8 mouse cellular contexts compared by ENCODE assay signal in the genomic region with DNA sequence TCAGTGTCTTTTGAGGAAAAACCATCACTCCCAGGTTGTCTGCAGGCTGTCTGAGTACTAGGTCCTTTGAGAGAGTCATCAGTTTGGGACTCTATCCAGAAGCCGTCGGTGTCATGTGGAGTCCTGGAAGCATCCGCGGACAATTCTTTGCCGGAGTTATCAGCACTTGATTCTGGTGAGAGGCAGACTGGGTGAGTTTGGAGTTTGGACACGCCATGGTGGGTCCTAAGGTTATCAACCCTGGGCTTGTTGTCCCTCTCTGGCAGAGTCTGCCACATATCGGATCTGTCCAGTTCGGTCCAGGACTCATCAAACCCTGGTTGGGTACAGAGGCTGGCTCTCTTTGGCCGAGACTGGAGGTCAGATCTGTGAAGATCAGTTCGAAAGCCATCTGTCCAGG. TPM values are rescaled to one million over a fixed set of nuclear protein-coding genes. Genes with fewer than 3 reads are reported as not detected.
DNase-seq lines count a peak whose midpoint lies in the region; ATAC-seq and TF ChIP-seq lines count a peak whose summit lies in the region.

No protein-coding gene starts in this region.

- intact Hi-C loops in heart, adult 2 months (cut with DNase I): loop anchor here (1.0 to 5.0 kb wide), 2 partner anchors 32 to 70 kb away; a partner anchor contains a TSS

- H3K4me2 ChIP-seq in intestine, embryonic 14.5 days (ENCODE audit: low read length): peak overlapping the region; percentile 77
- peak overlapping the region; percentile 93 for H3K4me2 ChIP-seq in midbrain, embryonic 14.5 days (ENCODE audit: low read length)

- TF ChIP-seq POLR2A in heart, adult 2 months (IDR thresholded peaks at IDR 0.05; ENCODE audit: insufficient read depth, low read depth, low read length): no peak
- TF ChIP-seq POLR2A in ES-Bruce4 (IDR thresholded peaks at IDR 0.05; ENCODE audit: insufficient read depth, low read length): no peak
- no peak for TF ChIP-seq POLR2A in cortical plate, adult 2 months (IDR thresholded peaks at IDR 0.05; ENCODE audit: extremely low read depth, insufficient read depth, low read length)

- H3K27ac ChIP-seq in heart, adult 2 months: peak overlapping the region; percentile 95
- no peak overlapping the region for H3K27ac ChIP-seq in ES-Bruce4 (ENCODE audit: insufficient read depth, low read length)
- peak overlapping the region; percentile 63; the same call in 1 of the 2 replicates for H3K27ac ChIP-seq in cortical plate, adult 2 months (ENCODE audit: insufficient read depth, low read length)
- peak overlapping the region; percentile 85 for H3K27ac ChIP-seq in intestine, embryonic 14.5 days (ENCODE audit: low read depth)
- peak overlapping the region; percentile 75; the same call in 1 of the 2 replicates for H3K27ac ChIP-seq in midbrain, embryonic 14.5 days (replicated peaks; ENCODE audit: low read depth, low read length)

- no peak for TF ChIP-seq CTCF in heart, adult 2 months (IDR thresholded peaks at IDR 0.05)
- no peak for TF ChIP-seq CTCF in ES-Bruce4 (IDR thresholded peaks at IDR 0.05; ENCODE audit: low read depth, low read length)
- no peak for TF ChIP-seq CTCF in cortical plate, adult 2 months (IDR thresholded peaks at IDR 0.05; ENCODE audit: extremely low read depth, insufficient read depth, low read length)

- no peak for TF ChIP-seq EP300 in heart, adult 2 months (IDR thresholded peaks at IDR 0.05; ENCODE audit: insufficient read depth, low read depth, low read length)
- TF ChIP-seq EP300 in ES-Bruce4 (IDR thresholded peaks at IDR 0.05; ENCODE audit: insufficient read depth, low read depth, low read length): no peak

- 5% methylated on average over 10 of the region's 10 CpGs for whole genome bisulfite sequencing in heart, adult 2 months
- 3% methylated on average over 10 of the region's 10 CpGs for WGBS in intestine, embryonic 14.5 days
- 3% methylated on average over 10 of the region's 10 CpGs for WGBS in midbrain, embryonic 14.5 days

- no peak for DNase-seq in heart, adult 2 months
- no peak for DNase-seq in heart, adult 18-20 months
- DNase-seq in intestine, embryonic 14.5 days (ENCODE audit: low spot score): no peak
- DNase-seq in midbrain, embryonic 14.5 days: peak; percentile 11
- no peak for DNase-seq in embryo, embryonic 10 days (ENCODE audit: low spot score)
- no peak for DNase-seq in urinary bladder, postnatal 10 days (ENCODE audit: low spot score)

- H3K9ac ChIP-seq in heart, adult 2 months (ENCODE audit: low read depth, low read length): peak overlapping the region; percentile 84
- peak overlapping the region; percentile 77 for H3K9ac ChIP-seq in ES-Bruce4 (ENCODE audit: low read depth, poor library complexity, severe bottlenecking)
- H3K9ac ChIP-seq in intestine, embryonic 14.5 days (ENCODE audit: low read length): peak overlapping the region; percentile 85
- H3K9ac ChIP-seq in midbrain, embryonic 14.5 days (replicated peaks; ENCODE audit: low read length): peak overlapping the region; percentile 76

- H3K36me3 ChIP-seq in heart, adult 2 months (ENCODE audit: control insufficient read depth, insufficient read depth, low read length): no peaks in the 10 kb centered on the region
- no peaks in the 10 kb centered on the region for H3K36me3 ChIP-seq in ES-Bruce4 (ENCODE audit: control insufficient read depth, insufficient read depth, low read length, poor library complexity, severe bottlenecking)
- H3K36me3 ChIP-seq in intestine, embryonic 14.5 days (ENCODE audit: control insufficient read depth, insufficient read depth, low read length): no peaks in the 10 kb centered on the region
- peaks cover 3% of the 10 kb centered on the region; the same call in 1 of the 2 replicates for H3K36me3 ChIP-seq in midbrain, embryonic 14.5 days (ENCODE audit: control insufficient read depth, insufficient read depth, low read length)

- H3K79me2 ChIP-seq in heart, adult 2 months (replicated peaks; ENCODE audit: control insufficient read depth, insufficient read depth, low read length): peaks cover 3% of the 10 kb centered on the region; the same call in 1 of the 2 replicates

- H3K9me3 ChIP-seq in ES-Bruce4 (replicated peaks; ENCODE audit: control insufficient read depth, insufficient read depth, low read length, poor library complexity, severe bottlenecking): no peaks in the 10 kb centered on the region
- H3K9me3 ChIP-seq in intestine, embryonic 14.5 days (ENCODE audit: control insufficient read depth, low read length): no peaks in the 10 kb centered on the region
- no peaks in the 10 kb centered on the region for H3K9me3 ChIP-seq in midbrain, embryonic 14.5 days (ENCODE audit: control insufficient read depth, low read length)

- ATAC-seq in intestine, embryonic 14.5 days (replicated peaks; ENCODE audit: low FRiP score, low TSS enrichment, low read depth): 0 out of 2 replicates have a peak, but pooled peaks have one; percentile 0
- ATAC-seq in midbrain, embryonic 14.5 days (ENCODE audit: low FRiP score, low TSS enrichment): no peak; the same call in 1 of the 2 replicates

- peak overlapping the region; percentile 71 for H3K4me3 ChIP-seq in heart, adult 2 months
- peak overlapping the region; percentile 73 for H3K4me3 ChIP-seq in ES-Bruce4 (ENCODE audit: low read depth, low read length)
- peak overlapping the region; percentile 41 for H3K4me3 ChIP-seq in cortical plate, adult 2 months (ENCODE audit: insufficient read depth, low read length)
- H3K4me3 ChIP-seq in intestine, embryonic 14.5 days (ENCODE audit: low read depth, low read length): peak overlapping the region; percentile 84
- peak overlapping the region; percentile 55 for H3K4me3 ChIP-seq in midbrain, embryonic 14.5 days (replicated peaks; ENCODE audit: low read depth, low read length)

- peaks cover 21% of the 10 kb centered on the region for H3K4me1 ChIP-seq in heart, adult 2 months (ENCODE audit: control insufficient read depth, insufficient read depth, low read length)
- H3K4me1 ChIP-seq in ES-Bruce4 (ENCODE audit: control insufficient read depth, insufficient read depth, low read length): peaks cover 7% of the 10 kb centered on the region
- peaks cover 9% of the 10 kb centered on the region for H3K4me1 ChIP-seq in cortical plate, adult 2 months (ENCODE audit: control insufficient read depth, insufficient read depth, low read length)
- H3K4me1 ChIP-seq in intestine, embryonic 14.5 days (replicated peaks; ENCODE audit: control insufficient read depth, insufficient read depth, low read length): peaks cover 46% of the 10 kb centered on the region
- peaks cover 46% of the 10 kb centered on the region for H3K4me1 ChIP-seq in midbrain, embryonic 14.5 days (ENCODE audit: control insufficient read depth, insufficient read depth, low read length)

- no peaks in the 10 kb centered on the region for H3K27me3 ChIP-seq in heart, adult 2 months (ENCODE audit: control insufficient read depth, insufficient read depth, low read length)
- H3K27me3 ChIP-seq in ES-Bruce4 (ENCODE audit: control insufficient read depth, insufficient read depth, low read length, poor library complexity, severe bottlenecking): no peaks in the 10 kb centered on the region
- H3K27me3 ChIP-seq in intestine, embryonic 14.5 days (replicated peaks; ENCODE audit: control insufficient read depth, insufficient read depth, low read length): no peaks in the 10 kb centered on the region
- no peaks in the 10 kb centered on the region for H3K27me3 ChIP-seq in midbrain, embryonic 14.5 days (ENCODE audit: control insufficient read depth, insufficient read depth, low read length)

RNA-seq across cellular contexts. Expression of a gene that starts 0.8 kb away (rescaled TPM):
- total RNA-seq in heart, adult 2 months (2021): 1 to 10 TPM; 4.2 to 4.8 TPM
- 4.2 and 4.4 TPM in 2 replicates for polyA plus RNA-seq in heart, adult 2 months (2012; rRNA removed)
- 1 to 10 TPM; 4.6 TPM for total RNA-seq in heart, adult 18-20 months (2021)
- 10.7 and 11.3 TPM in 2 replicates for polyA plus RNA-seq in ES-Bruce4 (2011; ENCODE audit: insufficient read depth, insufficient read length, low read depth, missing spikeins)
- polyA plus RNA-seq in cortical plate, adult 2 months (2012; rRNA removed): 5.8 and 6.8 TPM in 2 replicates
- polyA plus RNA-seq in intestine, embryonic 14.5 days (2014; fragmentation: Nextera tagmentation; extraction: Ambion mirVana): 8.9 and 9.3 TPM in 2 replicates
- polyA plus RNA-seq in midbrain, embryonic 14.5 days (2014; fragmentation: Nextera tagmentation; extraction: Ambion mirVana): 7.3 and 7.4 TPM in 2 replicates

RNA-seq across cellular contexts. Expression of a gene that starts 5.1 kb away (rescaled TPM):
- total RNA-seq in heart, adult 2 months (2021): 1 to 10 TPM; 7.5 to 8.3 TPM
- 11.6 and 19.4 TPM in 2 replicates for polyA plus RNA-seq in heart, adult 2 months (2012; rRNA removed)
- total RNA-seq in heart, adult 18-20 months (2021): 10 to 100 TPM in 1 of 2 experiments, 1 to 10 TPM in 1; 9.8 to 11.3 TPM
- 7.8 and 10.9 TPM in 2 replicates for polyA plus RNA-seq in ES-Bruce4 (2011; ENCODE audit: insufficient read depth, insufficient read length, low read depth, missing spikeins)
- 30.6 and 31.8 TPM in 2 replicates for polyA plus RNA-seq in cortical plate, adult 2 months (2012; rRNA removed)
- 16.7 and 18.0 TPM in 2 replicates for polyA plus RNA-seq in intestine, embryonic 14.5 days (2014; fragmentation: Nextera tagmentation; extraction: Ambion mirVana)
- 19.8 and 22.6 TPM in 2 replicates for polyA plus RNA-seq in midbrain, embryonic 14.5 days (2014; fragmentation: Nextera tagmentation; extraction: Ambion mirVana)

RNA-seq across cellular contexts. Expression of a gene that starts 30.6 kb away (rescaled TPM):
- total RNA-seq in heart, adult 2 months (2021): 1 to 10 TPM; 3.7 to 6.1 TPM
- polyA plus RNA-seq in heart, adult 2 months (2012; rRNA removed): 7.8 and 9.7 TPM in 2 replicates
- total RNA-seq in heart, adult 18-20 months (2021): 1 to 10 TPM; 2.4 to 3.3 TPM
- 32.9 and 38.5 TPM in 2 replicates for polyA plus RNA-seq in ES-Bruce4 (2011; ENCODE audit: insufficient read depth, insufficient read length, low read depth, missing spikeins)
- polyA plus RNA-seq in cortical plate, adult 2 months (2012; rRNA removed): 108 TPM in 2 replicates
- polyA plus RNA-seq in intestine, embryonic 14.5 days (2014; fragmentation: Nextera tagmentation; extraction: Ambion mirVana): 9.2 and 11.0 TPM in 2 replicates
- 33.7 and 50.1 TPM in 2 replicates for polyA plus RNA-seq in midbrain, embryonic 14.5 days (2014; fragmentation: Nextera tagmentation; extraction: Ambion mirVana)

RNA-seq across cellular contexts. Expression of a gene that starts 31.6 kb away (rescaled TPM):
- 10 to 100 TPM; 40.6 to 41.3 TPM for total RNA-seq in heart, adult 2 months (2021)
- 85.0 and 87.1 TPM in 2 replicates for polyA plus RNA-seq in heart, adult 2 months (2012; rRNA removed)
- 10 to 100 TPM; 40.1 to 40.2 TPM for total RNA-seq in heart, adult 18-20 months (2021)
- polyA plus RNA-seq in ES-Bruce4 (2011; ENCODE audit: insufficient read depth, insufficient read length, low read depth, missing spikeins): 228 and 239 TPM in 2 replicates
- polyA plus RNA-seq in cortical plate, adult 2 months (2012; rRNA removed): 175 and 176 TPM in 2 replicates
- 283 and 289 TPM in 2 replicates for polyA plus RNA-seq in intestine, embryonic 14.5 days (2014; fragmentation: Nextera tagmentation; extraction: Ambion mirVana)
- 222 and 233 TPM in 2 replicates for polyA plus RNA-seq in midbrain, embryonic 14.5 days (2014; fragmentation: Nextera tagmentation; extraction: Ambion mirVana)

RNA-seq across cellular contexts. Expression of a gene that starts 32.1 kb away (rescaled TPM):
- total RNA-seq in heart, adult 2 months (2021): 10 to 100 TPM; 14.2 TPM
- polyA plus RNA-seq in heart, adult 2 months (2012; rRNA removed): 11.3 and 13.9 TPM in 2 replicates
- total RNA-seq in heart, adult 18-20 months (2021): 10 to 100 TPM; 10.8 to 15.7 TPM
- polyA plus RNA-seq in ES-Bruce4 (2011; ENCODE audit: insufficient read depth, insufficient read length, low read depth, missing spikeins): 10.9 and 12.6 TPM in 2 replicates
- polyA plus RNA-seq in cortical plate, adult 2 months (2012; rRNA removed): 14.9 and 15.2 TPM in 2 replicates
- polyA plus RNA-seq in intestine, embryonic 14.5 days (2014; fragmentation: Nextera tagmentation; extraction: Ambion mirVana): 3.7 and 4.6 TPM in 2 replicates
- 3.6 and 4.0 TPM in 2 replicates for polyA plus RNA-seq in midbrain, embryonic 14.5 days (2014; fragmentation: Nextera tagmentation; extraction: Ambion mirVana)
